Mouse (Mus musculus): Measurements from ENCODE around the gene Cdkn1c.

DNA sequence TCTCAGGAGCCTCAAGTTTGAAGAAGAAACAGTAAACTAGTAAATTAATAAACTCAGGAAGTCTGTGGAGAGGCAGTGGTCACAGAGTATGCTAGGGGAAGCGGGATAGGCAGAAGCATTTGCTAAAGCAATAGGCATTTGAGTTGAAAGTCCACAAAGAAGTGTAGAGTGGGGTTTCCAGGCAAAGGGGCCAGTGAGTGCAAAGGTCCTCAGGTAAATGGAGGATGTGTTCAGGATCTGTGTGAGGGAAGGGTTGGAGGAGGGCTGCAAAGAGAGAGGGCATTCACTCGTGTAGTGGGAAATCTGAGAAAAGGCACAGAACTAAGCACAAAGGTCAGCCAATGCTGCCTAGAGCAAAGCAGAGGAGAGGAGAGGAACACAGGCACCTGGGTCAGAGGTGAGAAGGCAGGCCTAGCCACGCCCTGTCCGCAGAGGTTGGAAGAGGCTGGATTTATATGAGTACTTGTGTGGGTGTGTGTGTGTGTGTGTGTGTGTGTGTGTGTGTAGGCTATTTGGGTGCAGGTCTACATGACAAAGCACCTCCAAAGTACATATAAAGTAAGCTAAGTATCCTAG, 41.2 kb downstream of the Cdkn1c start:
- no peak for TF ChIP-seq CTCF (IDR thresholded peaks at IDR 0.05; ENCODE audit: borderline replicate concordance, control insufficient read depth, extremely low read depth, insufficient read depth, low read length, poor library complexity)
- TF ChIP-seq POLR2A (IDR thresholded peaks at IDR 0.05; ENCODE audit: control insufficient read depth, extremely low read depth, insufficient read depth, low read length, poor library complexity), result no peak
